Mouse (Mus musculus): ENCODE data around the gene Dlec1.

DNA sequence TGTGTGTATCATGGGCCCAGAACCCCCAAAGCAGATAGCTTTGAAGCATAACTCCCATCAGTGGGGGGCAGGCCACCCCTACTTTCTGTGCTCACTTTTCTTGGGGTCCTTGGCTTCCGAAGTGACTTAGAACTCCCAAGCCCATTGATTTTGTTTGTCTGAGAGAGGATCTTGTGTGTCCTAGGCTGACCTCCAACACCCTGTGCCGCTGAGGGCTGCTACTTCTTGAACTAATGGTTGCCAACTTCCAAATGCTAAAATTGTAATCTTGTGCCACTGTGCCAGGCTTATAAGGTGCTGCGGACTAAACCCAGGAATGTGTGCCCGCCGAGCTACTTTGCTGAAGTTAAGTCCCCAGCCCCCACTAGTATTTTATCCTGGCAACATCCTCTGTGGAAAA is 11.8 kb upstream of the Dlec1 start:
- TF ChIP-seq CTCF (IDR thresholded peaks at IDR 0.05; ENCODE audit: extremely low read depth, insufficient read depth, low read length): no peak
- no peak for TF ChIP-seq POLR2A (IDR thresholded peaks at IDR 0.05; ENCODE audit: extremely low read depth, insufficient read depth, low read length)
